ENCODE assay signal across 1 mouse cellular context in genomic region chr13:19570166-19570565, GRCm38 (mm10). TPM values are rescaled to one million over a fixed set of nuclear protein-coding genes. Genes with fewer than 3 reads are reported as not detected.
"Had no signal": no experiment of that assay in that cellular context is flagged by ENCODE, and none has a peak within 500 bp of the region (broad histone marks: within the 10 kb centered on the region; RNA-seq: fewer than 3 reads in every experiment).

No protein-coding gene starts in this region.

RNA-seq across cellular contexts. Expression of gene Sfrp4, which starts 52.7 kb away (rescaled TPM):
- polyA plus RNA-seq: inflammation-experienced regulatory T-cells, adult 6 months had no signal
